Mouse (Mus musculus): ENCODE data around the gene Tsc22d3.
"Not testable (repeated sequence)": the region's sequence is repeated elsewhere in the genome, so short reads cannot be mapped to it uniquely, and the experiment has no call there.

Tsc22d3 gene

GRCm38 (mm10) chrX:140500306-140500705 lies 100.2 kb downstream of the Tsc22d3 start:
- DNase-seq (ENCODE audit: low read depth, low spot score), result no peak

DNA sequence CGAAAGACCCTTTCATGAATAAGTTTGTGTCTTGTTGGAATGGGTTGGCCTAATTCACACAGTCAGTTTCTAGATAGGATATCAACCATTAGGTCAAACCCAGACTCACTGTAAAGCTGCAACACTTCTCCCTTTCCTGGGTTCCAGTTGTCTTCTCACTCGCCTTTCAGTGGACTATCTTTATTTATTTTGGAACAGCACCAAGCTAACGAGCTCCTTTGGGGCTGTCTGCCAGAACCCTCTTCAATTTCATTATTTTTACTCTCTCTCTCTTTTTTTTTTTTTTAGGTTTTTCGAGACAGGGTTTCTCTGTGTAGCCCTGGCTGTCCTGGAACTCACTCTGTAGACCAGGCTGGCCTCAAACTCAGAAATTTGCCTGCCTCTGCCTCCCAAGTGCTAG lies 102.0 kb downstream of the Tsc22d3 start:
- not testable (repeated sequence) for DNase-seq (ENCODE audit: low read depth, low spot score)

DNA sequence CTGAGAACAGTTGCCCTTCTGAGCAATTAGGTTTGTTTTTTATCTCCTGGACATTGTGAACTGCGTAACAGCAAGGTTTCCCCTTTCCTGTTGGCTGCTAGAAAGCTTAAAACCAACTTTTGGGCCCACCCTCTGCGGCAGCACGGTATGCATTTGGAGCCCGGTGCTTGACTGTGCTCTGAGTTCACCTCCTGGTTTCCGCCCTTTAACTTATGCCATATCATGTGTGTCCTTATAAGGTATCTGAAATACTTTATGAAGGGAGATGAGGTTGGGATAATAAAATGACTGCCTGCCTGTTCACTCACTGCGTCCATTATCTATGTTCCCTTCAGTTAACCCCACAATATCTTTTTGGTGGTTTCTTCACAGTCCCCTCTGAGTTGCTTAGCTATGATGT lies 106.3 kb downstream of the Tsc22d3 start:
- DNase-seq (ENCODE audit: low read depth, low spot score), result no peak

- no peak for DNase-seq (ENCODE audit: low read depth, low spot score)
Observed at GRCm38 (mm10) chrX:140493527-140494029, 106.9 kb downstream of the Tsc22d3 start.

DNA sequence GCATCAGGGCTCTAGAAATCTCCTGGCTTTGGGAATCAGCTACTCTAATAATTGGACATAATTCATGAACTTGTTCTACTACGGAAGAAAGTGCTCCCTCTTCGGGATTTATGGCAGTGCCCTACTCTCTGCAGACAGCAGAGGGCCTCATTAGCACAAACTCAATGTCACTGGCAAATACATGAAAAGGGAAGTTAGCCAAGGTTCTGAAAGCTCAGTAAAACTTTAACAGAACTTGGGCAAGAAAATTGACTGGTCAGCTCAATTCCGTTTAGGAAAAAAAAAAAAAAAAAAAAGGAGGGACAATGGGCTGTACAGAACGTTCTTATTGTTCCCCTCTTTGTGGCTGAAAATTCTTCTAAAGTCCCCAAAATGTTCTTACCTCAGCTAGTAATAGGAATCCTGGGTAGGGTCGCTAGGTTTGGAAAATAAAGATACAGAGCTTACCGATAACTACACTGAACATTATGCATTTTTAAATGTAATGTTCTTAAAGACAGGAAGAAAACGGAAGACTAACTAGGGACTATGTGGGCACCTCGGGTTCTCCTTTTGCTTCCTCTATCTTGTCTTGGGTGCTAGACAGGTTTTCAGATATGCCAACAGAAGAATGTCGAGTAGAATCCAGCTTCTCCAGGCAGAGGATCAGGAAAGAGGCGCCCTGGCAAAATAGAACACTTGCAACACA lies 108.4 kb downstream of the Tsc22d3 start:
- DNase-seq (ENCODE audit: low read depth, low spot score), result peak; percentile 59

- no peak for DNase-seq (ENCODE audit: low read depth, low spot score)
Observed at GRCm38 (mm10) chrX:140490203-140490602, 110.3 kb downstream of the Tsc22d3 start.
